Mouse (Mus musculus): ENCODE measurements at regions not wholly inside any gene's neighbourhood (a gene's known extent, or its start where the extent isn't known, plus 50 kb on each side); places are given as distances from the start of the nearest gene placed in this dataset.

DNA sequence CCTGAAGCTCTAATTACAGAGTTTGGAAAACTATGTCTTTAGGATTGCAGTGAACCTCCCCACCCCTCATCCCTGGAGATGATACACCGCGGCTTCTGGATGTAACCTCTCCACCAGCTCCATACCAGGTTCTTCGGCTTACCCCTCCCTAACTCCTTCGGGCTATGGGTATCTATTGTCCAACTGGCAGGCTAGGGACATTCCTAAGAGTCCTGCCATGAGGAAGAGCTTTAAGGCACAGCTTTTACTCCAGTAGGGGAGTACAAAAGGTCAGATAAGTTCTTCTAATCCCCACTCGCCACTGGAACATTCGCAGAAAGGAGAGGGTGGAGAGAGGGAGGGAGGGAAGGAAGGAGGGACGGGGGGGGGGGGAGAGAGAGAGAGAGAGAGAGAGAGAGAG lies 188.5 kb upstream of the Bcl6 start:
- no peak for DNase-seq

DNA sequence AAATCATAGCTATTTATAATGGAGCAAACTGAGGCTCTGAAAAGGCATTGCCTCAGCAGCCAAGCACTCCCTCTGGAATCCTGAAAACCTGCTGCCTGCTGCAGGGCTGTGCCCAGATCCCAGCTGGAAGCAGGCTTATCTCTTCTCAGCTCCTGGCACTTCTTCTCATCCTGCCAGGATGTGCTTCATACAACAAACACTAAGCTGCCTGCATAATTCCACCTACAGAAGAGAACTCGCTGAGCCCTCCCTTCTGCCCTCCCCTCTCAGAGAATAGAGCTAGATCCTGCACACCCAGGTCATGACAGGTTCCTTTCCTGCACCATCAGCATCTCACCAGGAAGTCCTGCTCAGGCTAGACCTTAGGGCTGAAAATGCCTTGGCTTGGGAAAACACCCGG lies 187.4 kb upstream of the Bcl6 start:
- no peak for DNase-seq

DNA sequence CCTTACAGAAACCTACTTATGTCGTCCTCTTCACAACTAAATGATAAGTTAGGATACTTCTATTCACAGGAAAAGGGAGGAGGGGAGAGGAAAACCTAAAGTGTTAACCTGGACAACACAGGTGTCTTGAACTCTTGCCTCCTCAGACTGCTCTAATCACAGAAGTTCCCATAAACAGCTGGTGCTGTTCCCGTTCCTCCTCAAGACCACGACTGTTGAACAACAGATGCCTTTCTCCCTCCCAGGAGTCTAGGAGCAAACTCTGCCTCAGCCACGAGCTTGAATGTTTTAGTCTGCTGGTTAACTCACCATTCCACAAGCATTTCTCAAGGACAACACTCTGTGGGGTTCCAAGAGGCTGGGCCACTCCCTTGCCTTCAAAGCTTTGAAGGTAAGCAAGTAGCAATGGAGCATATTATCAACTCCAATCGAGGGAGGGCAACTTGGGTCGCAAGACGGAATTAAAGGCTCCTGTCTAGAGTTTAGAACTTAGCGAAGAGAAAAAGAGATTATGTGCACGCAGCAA lies 186.6 kb upstream of the Bcl6 start:
- DNase-seq = no peak

DNA sequence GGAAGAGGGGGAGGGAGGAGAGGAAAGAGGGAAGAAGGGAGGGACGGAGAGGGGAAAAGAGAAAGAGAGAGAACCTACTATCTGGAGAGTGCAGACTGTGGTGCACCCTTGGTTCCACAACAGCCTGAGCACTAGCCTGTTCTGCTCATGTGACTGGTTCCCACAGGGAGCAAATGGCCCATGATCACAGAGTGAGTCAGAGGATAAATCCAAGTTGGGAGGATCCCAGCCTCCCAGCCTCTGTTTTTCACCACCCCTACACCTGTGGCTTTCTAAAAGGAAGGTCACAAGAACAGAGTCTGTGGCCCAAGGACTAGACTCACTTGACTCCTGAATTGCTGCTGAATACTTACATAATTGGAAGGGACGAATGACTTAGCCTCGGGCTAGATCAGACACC lies 185.9 kb upstream of the Bcl6 start:
- no peak for DNase-seq

DNA sequence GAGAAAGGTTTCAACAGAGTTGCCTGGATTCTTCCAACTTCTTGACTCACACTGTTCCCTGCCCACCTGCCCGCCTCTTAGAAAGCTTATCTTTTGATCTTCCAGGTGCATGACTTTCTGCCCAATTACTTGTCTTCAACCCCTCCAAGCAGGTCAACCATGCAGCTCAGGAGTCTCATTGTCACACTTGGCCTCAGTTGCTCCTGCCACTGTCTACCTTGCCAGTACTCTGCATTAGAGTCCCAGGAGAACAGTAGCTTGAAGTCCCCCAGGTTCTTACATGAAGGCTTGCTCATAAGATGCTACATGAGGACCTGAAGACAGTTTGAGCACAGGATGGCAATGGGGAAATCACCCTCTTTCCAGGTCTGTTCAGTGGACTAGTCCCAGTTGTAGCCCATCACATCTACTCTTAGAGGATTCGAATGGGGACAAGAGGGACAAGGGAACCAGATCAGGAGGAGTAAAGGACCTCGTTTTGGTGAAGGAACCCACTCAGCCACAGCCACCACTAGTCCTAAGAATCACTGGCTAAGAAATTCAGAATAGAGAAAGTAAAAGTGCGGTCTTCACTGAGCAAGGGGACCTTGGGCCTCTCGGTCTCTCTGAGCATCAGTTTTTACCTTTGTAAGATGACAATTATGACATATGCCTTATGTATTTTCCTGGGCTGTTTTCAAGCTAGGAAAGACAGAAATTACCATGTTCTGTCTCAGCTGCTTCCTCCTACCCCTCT lies 185.3 kb upstream of the Bcl6 start:
- no peak for DNase-seq

DNA sequence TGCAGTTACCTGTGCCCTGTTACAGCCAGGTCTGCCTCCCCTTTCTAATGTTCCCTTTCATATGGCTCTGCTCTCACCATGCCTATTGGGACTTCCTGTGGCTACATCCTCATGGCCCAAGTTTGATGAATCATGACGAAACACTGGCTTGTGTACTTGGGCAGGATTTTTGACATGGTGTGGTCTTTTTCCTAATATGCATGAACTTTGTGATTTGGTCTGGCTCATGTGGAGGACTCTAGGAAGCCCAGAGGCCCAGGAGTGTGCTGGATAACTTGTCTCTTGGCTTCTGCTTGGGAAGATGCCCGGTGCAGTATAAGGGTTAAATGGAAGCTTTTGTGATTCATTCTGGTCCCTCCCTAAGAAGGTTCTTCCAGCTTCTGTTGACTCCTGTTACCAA lies 184.0 kb upstream of the Bcl6 start:
- DNase-seq = no peak

DNA sequence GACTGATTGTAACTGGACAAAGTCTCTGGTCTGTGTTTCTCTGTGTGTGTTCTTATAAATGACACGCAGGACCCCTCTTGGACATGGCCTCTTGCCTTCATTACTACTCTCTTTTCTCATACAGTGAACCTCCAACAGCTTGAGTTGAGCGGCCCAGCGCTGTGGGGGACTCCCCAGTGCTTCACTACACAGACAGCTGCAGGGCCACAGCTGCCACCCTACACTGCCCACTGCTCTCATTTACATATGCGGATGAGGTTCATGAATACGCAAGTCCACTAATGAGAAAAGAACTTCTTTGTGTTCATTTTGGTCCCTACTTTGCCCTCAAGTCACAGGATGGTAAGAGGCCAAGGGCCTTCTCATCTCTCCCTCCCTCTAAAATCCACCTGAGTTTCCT lies 183.4 kb upstream of the Bcl6 start:
- DNase-seq = no peak

DNA sequence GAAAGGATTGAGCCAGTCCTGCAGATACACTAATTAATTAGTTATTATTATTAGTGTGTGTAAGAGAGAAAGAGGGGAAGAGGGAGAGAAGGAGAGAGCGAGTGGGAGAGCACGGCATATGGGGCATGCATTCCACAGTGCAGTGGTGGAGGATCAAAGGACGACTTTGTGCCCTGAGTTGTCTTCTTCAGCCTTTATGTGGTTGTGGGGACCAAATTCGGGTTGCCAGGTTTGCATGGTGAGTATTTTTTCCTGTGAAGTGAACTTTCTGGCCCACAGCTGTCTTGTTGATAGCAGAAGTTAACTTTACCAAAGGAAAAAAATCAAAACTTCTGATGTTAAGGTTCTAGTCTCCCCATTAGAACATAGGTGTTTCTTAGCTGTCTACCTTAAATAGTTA lies 182.5 kb upstream of the Bcl6 start:
- DNase-seq = peak in 1 of 2 experiments; percentile 46

DNA sequence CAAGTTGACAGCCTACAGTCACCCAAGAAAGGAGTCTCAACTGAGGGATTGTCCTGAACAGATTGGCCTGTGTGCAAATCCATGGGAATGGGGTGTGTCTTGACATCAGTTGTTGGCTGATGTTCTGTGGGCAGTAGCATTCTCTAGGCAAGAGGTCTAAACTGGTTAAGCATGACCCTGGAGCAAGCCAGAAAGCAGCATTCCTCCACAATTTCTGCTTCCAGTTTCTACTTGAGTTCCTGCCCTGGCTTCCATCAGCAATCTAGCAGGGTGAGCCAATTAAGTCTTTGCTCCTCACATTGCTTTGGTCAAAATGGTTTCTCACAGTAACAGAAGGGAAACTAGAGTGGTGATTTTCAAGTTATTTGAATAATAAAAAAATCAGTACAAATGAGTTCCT lies 177.8 kb upstream of the Bcl6 start:
- DNase-seq = no peak

DNA sequence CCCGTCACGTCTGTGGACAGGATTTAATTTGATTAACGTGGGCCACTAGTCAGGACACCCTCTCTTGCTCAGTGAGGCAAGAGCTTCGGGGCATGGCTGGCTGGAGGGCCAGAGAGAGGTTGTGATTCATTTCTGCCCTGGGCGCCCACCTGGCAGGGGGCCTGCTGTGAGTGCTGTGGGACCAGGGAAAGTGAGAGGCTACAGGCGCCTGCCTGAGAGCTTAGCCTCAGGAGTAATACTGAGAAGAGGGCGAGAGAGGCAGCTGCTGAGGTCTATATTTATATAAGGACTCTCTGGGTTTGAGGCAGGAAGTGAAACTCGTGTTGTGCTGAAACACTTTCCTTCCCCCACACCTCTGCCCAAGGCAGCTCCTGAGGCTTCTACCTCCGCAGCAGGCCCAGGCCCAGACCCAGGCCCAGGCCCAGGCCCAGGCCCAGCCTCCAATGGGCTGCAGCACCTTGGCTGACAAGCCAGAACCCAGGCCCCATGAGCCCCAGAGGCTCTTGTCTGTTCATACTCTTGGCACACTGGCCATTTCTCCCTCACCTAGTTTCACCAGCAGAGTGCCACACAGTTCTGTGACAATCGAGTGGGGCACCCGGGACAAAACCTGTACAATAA lies 176.9 kb upstream of the Bcl6 start:
- peak; percentile 44 to 64 for DNase-seq

DNA sequence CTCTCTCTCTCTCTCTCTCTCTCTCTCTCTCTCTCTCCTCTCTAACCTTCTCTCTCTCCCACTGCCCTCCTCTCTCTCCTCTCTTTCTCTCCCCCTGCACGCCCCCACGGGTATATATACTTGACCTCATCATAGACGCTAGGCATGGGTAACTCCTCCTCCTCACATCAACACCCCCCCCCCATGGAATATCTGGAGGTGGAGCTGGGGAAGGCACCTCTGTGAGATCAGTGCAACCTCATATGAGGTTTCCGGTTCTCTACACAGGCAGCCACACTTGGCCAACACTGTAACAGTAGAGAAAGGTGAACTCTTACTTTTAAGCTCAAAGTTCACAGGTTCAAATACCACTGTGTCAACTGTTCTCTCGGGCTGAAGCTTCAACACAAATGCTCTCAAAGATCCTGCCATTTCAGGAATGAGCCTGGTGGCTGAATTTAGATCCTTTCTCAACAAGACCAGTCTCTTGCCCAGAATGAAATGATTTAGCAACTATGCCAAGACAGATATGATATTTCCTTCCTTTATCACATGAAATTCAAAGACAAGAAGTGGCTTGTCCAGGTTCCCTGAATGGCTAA lies 172.1 kb upstream of the Bcl6 start:
- peak; percentile 21 to 66 for DNase-seq

DNA sequence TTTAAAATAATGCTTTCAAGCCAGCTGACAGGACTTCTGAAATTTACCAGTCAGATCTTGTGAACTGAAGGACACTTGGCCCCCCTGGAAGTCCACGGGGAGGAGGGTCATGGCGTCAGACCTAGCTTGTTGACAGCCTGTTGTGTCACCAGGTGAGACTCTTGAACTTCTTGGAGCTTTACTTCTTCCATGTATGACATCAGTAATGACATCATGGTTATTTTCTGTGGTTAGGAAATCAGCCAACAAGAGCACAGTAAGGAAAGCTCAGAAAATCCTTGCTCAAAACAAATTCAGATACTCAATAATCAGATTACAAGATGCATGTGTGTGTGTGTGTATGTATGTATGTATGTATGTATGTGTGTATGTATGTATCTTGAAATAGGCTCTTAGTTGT lies 170.7 kb upstream of the Bcl6 start:
- DNase-seq = no peak

DNA sequence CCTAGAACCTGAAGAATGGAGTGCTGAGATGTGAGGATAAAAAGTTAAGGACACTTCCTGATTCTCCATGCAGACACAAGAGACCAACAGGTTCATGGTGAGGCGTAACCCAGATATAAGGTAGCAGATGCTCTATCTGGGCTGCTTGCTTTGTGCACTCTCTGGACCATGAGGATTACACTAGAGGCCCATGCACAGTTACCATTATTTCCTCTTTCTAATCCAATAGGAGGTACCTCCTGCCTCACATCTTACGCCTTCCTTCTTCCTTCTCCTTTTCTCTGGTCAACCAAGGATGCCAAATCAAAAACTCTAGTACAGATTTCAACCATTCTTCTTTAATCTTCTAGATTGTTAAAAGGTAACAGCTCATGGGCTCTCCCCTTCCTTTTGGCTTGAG lies 169.1 kb upstream of the Bcl6 start:
- DNase-seq = no peak

DNA sequence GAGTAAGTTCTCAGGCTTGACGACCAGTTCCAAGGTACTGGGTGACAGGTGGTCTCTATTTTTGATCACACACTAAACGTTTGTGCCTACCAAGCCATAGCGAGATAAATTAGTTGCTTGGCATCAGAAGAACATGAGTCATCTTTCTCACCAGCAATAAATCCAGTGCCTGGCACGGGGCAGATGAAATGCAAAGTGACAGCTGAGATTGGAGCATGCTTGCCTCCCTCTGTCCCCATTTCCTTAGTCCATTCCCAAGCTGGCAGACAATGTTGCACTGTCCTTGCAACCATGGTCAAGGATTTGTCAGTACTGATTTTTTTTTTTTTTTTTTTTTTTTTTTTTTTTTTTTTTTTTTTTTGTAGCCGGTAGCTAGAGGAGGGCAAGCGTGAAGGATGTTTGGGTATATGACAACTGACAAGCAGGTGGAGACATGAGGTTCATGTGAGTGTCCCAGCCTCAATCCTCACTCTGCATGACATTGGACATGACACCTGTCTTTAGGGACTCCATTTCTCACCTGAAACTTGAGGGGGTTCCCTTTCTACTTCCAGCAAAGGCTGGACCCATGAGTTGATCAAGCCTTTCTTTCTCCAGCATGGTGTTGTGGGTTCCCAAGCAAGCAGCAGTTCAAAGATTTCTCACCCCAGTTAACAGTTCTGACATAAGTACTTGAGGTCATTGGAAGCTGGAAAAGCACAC lies 168.2 kb upstream of the Bcl6 start:
- DNase-seq = no peak

DNA sequence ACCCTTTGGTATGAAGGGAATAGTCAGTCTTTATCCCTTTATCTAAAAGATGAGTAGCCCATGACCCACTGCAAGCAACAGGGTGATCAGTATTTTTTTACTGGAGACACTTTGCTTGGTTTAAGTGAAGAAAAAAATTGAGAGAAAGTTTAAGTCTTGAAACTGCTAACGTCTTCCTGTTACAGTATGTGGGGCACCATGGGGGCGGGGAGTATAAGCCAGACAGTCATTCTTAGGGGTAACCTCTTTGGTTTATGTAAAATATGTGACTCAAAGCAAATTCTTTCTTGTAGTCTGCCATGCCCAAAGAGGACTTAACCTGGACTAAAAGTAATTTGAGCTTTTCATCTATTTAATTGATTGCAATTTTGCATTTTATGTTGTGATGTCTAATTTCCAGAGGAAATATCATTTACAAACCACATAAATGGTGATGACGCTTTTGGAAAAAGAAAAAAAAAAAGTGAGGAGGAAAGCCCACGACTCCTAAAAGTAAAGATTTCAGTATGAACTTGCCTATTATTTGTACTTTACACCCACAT lies 166.2 kb upstream of the Bcl6 start:
- peak; percentile 60 to 78 for DNase-seq

DNA sequence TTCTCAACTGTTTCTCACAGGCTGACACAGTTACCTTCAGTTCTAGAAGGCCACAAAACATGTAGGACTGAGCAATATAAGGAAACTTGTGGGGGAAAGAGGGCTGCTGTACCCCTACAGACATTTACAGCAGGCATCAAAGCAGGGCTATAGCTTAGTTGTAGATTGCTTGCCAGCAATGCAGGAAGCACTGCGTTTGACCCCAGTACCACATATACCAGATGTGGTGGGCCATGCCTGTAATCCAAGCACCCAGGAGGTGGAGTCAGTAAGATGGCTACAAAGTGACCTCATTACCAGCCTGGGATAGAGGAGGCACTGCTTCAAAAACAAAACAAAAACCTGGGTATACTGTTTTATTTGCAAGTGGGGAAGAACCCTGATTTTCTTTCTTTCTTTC lies 165.3 kb upstream of the Bcl6 start:
- peak in 1 of 2 experiments; percentile 49 for DNase-seq

DNA sequence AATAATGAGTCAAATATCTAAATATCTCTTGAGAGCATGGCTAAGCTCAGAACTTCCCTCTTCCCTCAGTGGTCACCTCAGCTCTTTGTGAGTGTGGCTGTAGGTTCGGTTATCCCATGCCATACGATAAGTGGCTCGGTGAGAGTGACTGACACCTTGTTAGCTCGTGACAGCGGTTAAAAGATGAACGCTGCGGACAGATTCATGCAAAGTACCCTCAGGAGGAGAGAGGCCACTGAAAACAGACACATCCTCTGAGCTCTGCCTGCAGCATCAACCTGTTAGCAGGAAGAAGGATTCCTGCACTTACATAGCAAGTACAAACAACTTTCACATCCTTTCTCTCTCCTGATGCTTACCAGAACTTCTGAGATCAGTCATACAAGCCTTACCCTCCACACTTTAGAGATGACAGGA lies 163.2 kb upstream of the Bcl6 start:
- peak in 1 of 2 experiments; percentile 45 for DNase-seq

DNA sequence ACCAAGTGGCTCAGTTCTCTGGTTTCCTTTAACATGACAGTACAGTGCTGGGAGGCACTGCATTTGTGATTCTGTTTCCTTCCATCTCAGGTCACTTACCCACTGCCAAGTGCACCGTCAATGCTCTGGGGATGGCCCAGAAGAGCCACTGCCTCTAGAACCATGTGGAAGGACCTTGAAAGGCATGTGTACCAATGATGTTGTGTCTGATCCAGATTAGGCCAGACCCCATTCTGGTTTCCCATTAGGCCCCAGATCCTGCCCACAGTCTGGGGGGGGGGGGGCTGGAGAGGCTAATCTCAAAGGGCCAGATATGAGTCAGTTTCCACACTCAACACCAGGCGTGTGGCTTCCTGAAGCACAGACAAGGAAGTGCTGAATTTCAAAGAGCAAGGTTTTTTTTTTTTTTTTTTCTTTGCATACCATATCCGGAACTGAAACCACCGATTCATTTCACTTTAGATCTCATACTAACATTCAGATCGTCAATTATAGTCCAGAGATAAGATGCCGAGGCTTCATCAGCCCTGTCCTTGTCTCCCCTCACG lies 162.6 kb upstream of the Bcl6 start:
- DNase-seq = peak in 1 of 2 experiments; percentile 53

DNA sequence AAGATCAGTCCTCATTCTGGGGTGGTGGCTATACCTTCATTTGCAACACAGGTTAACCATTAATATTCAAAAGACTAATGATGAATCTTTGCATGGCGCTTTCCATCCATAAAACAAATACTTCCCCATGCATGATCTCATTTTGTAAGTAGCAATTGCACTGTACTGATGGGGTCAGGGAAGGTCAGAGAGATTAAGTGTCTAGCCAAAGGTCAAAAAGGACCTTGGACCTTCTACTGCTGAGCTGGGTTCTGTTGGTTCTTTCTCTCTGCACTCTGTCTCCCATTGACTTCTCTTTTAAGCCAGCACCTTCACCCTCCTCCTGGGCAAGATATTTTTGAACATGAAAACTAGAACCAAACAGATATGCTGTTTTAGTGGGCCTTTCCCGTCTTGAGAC lies 161.9 kb upstream of the Bcl6 start:
- DNase-seq = no peak

DNA sequence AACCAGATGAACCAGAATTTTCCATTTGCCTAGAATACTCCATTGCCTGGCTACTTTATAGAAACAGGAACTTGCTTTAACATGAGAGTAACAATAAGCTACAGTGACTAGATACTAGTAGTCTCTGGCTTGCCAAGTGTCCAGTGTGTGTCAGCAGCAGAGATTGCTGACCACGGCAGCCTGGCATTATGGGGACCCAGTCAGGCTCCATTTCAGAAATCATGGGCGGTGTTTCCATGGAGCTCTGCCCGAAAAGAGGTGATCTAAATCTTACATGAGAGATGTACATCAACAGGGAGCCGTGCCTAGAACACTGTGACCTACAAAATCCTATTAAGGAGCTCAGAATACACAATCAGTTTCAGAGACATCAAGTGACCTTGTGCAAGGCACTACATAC lies 160.8 kb upstream of the Bcl6 start:
- DNase-seq = no peak

DNA sequence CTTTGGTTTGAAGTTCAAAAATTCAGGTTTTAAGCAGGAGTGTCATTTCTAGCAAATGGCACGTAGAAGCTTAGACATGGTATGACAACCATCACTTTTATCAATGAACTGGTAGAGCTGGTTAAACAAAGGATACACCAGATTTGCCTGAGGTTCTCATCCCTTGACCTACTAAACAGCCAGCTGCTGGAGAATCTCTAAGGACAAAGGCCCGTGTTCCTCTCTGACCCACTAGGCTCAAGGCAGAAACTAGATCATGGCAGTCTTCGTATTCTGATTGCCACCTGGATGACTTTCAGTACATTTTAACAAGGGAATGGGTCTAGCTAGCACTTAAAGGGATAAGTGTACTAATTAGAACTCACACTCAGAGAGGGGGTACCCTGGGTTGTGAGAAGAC lies 155.2 kb upstream of the Bcl6 start:
- no peak for DNase-seq

DNA sequence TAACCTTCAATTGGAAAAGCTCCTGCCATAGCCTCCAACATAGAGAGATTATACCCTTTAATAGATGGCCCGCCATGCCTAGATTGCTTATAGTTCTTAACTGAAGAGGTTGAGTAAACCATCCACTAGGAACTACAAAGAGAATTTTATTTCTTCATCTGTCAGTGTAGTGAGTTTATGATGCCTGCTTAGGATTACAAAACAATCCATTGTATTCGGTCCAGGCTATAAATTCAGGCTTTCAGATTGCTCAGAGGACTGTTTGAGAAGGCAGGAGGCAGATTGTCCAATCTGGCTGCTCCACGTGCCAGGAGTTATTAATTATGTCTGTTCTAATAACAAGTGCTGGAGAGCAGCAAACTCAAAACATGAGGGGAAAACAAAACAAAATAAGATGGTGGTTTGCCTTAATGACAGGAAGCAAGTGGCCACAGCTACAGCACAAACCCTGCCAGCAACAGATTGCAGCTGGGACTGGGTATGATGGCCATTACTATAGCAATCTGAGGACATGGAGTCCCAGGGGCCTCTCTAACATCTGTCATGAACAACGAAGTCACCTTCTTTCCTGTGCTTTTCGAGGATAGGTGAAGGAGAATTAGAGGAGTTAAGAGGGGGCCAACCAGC lies 154.4 kb upstream of the Bcl6 start:
- DNase-seq = no peak

DNA sequence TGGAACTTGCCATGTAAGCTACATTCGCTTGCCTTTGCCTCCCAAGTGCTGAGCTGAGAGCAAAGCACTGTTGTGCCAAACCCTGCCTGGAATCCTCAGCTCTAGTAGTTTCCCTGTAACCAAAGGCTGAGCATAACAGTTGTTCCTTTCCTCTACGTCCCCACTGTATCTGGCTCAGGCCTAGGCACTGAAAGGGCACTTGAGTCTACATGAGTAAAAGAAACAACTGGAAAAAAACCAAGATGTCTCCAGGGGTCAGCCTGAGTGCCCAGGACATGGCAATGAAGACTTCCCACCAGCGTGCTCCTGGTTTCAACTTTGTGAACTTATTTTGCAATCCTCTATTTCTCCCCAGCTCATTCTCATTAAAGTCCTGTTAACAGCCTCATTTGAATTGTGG lies 150.5 kb upstream of the Bcl6 start:
- no peak for DNase-seq

Measured in thymus, adult 18-20 months (tissue).